Mouse (Mus musculus) heart, embryonic 14.5 days (tissue): ENCODE measurements around the gene Fam166b. TPM values are rescaled to one million over a fixed set of nuclear protein-coding genes. Genes with fewer than 3 reads are reported as not detected.

ENCODE experiments used
- ATAC-seq: fragments of 200-750 bp; cut with Nextera tagmentation; 2 replicates; pipeline ENCODE4 v1.8.0; 2017; ENCODE audit warnings: low read depth, moderate TSS enrichment; ENCODE audit not compliant: insufficient number of reproducible peaks, insufficient read depth, low FRiP score
- H3K27ac ChIP-seq, 2 experiments: fragments of 200-500 bp in 1 of 2; fragments of 300-500 bp in 1 of 2; sonication (generic) in 1 of 2; replicated peaks in 1 of 2; 2 replicates each; pipeline ENCODE4 v1.5.1; 2012 to 2014; ENCODE audit warnings: low read depth in 2 of 2, low read length in 2 of 2, control low read depth in 1 of 2, mild to moderate bottlenecking in 1 of 2, mixed read lengths in 1 of 2; ENCODE audit not compliant: control insufficient read depth in 1 of 2, insufficient read depth in 1 of 2
- H3K27me3 ChIP-seq: fragments of 300-500 bp; sonication (generic); 2 replicates; pipeline ENCODE4 v1.6.1; 2014; ENCODE audit warnings: mild to moderate bottlenecking, low read length, control low read depth; ENCODE audit not compliant: control insufficient read depth, insufficient read depth
- H3K36me3 ChIP-seq: fragments of 300-500 bp; sonication (generic); 2 replicates; pipeline ENCODE4 v1.6.1; 2014; ENCODE audit warnings: mild to moderate bottlenecking, control low read depth, low read length, mixed read lengths; ENCODE audit not compliant: control insufficient read depth, insufficient read depth
- H3K4me1 ChIP-seq, 2 experiments: fragments of 200-500 bp in 1 of 2; fragments of 300-500 bp in 1 of 2; sonication (generic) in 1 of 2; 2 replicates each; pipeline ENCODE4 v1.6.1; 2012 to 2014; ENCODE audit warnings: low read length in 2 of 2, control low read depth in 1 of 2, mixed read lengths in 1 of 2; ENCODE audit not compliant: control insufficient read depth in 2 of 2, insufficient read depth in 2 of 2
- H3K4me2 ChIP-seq: fragments of 300-500 bp; sonication (generic); 2 replicates; pipeline ENCODE4 v1.6.1; 2014; ENCODE audit warnings: mild to moderate bottlenecking, low read length
- H3K4me3 ChIP-seq, 2 experiments: fragments of 200-500 bp in 1 of 2; fragments of 300-500 bp in 1 of 2; sonication (generic) in 1 of 2; 2 replicates each; pipeline ENCODE4 v1.5.1; 2012 to 2014; ENCODE audit warnings: low read length in 2 of 2, mild to moderate bottlenecking in 2 of 2, control low read depth in 1 of 2, low read depth in 1 of 2, moderate library complexity in 1 of 2; ENCODE audit not compliant: control insufficient read depth in 1 of 2, insufficient read depth in 1 of 2
- H3K9ac ChIP-seq: fragments of 300-500 bp; sonication (generic); 2 replicates; pipeline ENCODE4 v1.6.1; 2014; ENCODE audit warnings: mild to moderate bottlenecking, low read length
- H3K9me3 ChIP-seq: fragments of 300-500 bp; sonication (generic); 2 replicates; pipeline ENCODE4 v1.6.1; 2016; ENCODE audit warnings: low read length, control low read depth; ENCODE audit not compliant: control insufficient read depth
- WGBS: fragments of 180-500 bp; shearing (Covaris S2); extraction: QIAGEN DNeasy Blood & Tissue Kit; methylation state at CpG from one replicate; pipeline ENCODE4 v1.1.7; 2014; 5-methylcytosine and 5-hydroxymethylcytosine counted together
- polyA plus RNA-seq: library from polyadenylated mRNA; unstranded; fragments of >200 nt; fragmentation: Nextera tagmentation; extraction: Ambion mirVana; gene quantifications from 2 replicates; pipeline ENCODE4 v1.2.1, GENCODE M21; 2014

The Fam166b gene
- polyA plus RNA-seq, 1 experiment from 2014 or later = not detected

GRCm38 (mm10) chr4:43448554-43448953 is 19.6 kb upstream of the Fam166b start:
- no peaks in the 10 kb centered on the region for H3K9me3 ChIP-seq
- H3K4me3 ChIP-seq = no peak overlapping the region
- H3K27me3 ChIP-seq = peaks cover 23% of the 10 kb centered on the region
- peaks cover 37% of the 10 kb centered on the region for H3K36me3 ChIP-seq
- no peak overlapping the region for H3K27ac ChIP-seq
- no peak overlapping the region for H3K9ac ChIP-seq
- 91% methylated on average over 3 of the region's 3 CpGs for WGBS
- H3K4me1 ChIP-seq = peaks cover 8 to 15% of the 10 kb centered on the region in 2 experiments; a peak in 3 of 4 replicates
- no peak overlapping the region for H3K4me2 ChIP-seq
- no peak for ATAC-seq

DNA sequence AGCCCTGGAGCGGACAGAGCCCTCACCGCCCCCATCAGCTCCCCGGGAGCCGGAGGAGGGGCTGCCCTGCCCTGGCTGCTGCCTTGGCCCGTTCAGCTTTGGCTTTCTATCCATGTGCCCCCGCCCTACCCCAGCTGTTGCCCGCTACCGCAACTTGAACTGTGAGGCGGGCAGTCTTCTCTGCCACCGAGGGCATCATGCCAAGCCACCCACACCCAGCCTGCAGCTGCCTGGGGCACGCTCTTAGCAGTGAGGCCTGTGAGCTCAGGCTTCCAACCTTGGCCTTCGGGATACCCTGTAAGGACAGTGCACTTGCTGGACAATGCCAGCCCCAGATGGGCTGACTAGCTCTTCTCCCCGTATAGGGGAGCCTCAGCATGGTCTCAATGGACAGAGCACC is 18.3 kb upstream of the Fam166b start:
- Histone ChIP-seq H3K4me1 (peaks cover 7 to 10% of the 10 kb centered on the region in 2 experiments; a peak in 3 of 4 replicates), H3K36me3 (peaks cover 37% of the 10 kb centered on the region), H3K4me2 (no peak overlapping the region), H3K9me3 (no peaks in the 10 kb centered on the region), H3K27me3 (peaks cover 10% of the 10 kb centered on the region), H3K27ac (no peak overlapping the region), H3K9ac (no peak overlapping the region), H3K4me3 (no peak overlapping the region)
- no peak for ATAC-seq
- WGBS = 93% methylated on average over 13 of the region's 13 CpGs

- Histone ChIP-seq H3K4me1 (peaks cover 5 to 10% of the 10 kb centered on the region in 2 experiments; a peak in 3 of 4 replicates), H3K4me3 (peak overlapping the region; percentile 91 to 94), H3K36me3 (peaks cover 37% of the 10 kb centered on the region), H3K4me2 (peak overlapping the region; percentile 87), H3K27me3 (no peaks in the 10 kb centered on the region), H3K9me3 (no peaks in the 10 kb centered on the region), H3K27ac (peak overlapping the region in 1 of 2 experiments; percentile 95; a peak in 2 of 4 replicates), H3K9ac (peak overlapping the region; percentile 95)
- ATAC-seq = 0 out of 2 replicates have a peak, but pooled peaks have one; percentile 4
- under 1% methylated on average over 27 of the region's 28 CpGs for WGBS
Observed at GRCm38 (mm10) chr4:43443511-43443910, 14.6 kb upstream of the Fam166b start.

DNA sequence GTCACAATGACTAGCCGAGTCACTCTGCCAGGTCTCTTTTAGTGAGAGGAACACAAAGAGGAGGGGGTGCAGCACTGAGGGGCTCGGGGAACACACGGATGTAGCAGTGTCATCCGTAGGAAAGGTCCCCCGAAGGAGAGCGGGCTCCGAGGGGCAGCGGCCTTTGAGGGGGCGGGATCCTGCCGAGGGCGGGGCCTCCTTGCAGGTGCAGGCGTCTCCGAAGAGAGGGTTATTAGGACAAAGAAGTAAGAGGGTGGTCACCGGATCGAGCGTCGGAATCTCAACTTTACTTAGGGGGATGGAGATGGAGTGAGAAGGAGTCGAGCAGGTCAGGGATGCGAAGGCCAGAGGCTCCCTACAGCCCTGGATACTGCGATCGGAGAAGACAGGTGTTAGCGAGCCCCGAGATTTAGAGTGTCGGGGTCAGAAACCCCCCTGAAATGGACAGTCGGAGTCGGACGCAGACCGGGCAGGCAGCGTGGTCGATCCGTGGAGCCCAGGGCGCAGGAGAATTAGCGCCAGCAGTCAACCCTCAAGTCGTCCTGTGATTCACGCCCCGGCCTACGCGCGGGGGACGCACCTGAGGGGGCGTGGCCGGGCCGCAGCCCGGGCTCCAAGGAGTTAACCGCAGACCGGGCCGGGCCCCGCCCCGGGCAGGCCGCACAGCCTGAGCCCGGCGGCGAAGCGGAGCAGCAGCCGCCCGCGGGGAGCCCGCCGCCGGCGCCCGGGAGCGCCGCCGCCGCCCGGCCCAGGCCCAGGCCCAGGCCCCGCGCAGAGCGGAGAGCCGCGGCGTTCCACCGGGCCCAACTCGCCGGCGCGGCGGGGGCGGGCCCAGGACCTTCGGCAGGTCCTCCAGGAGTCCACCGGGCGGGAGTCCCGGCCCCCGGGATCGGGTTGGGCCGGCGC is 13.8 kb upstream of the Fam166b start:
- under 1% methylated on average over 76 of the region's 88 CpGs for WGBS
- H3K27ac ChIP-seq = peak overlapping the region; percentile 95 to 97
- peaks cover 5 to 10% of the 10 kb centered on the region in 2 experiments; a peak in 3 of 4 replicates for H3K4me1 ChIP-seq
- H3K36me3 ChIP-seq = peaks cover 31% of the 10 kb centered on the region
- peak overlapping the region; percentile 95 for H3K9ac ChIP-seq
- no peaks in the 10 kb centered on the region for H3K9me3 ChIP-seq
- ATAC-seq = peak; percentile 67
- peak overlapping the region; percentile 87 for H3K4me2 ChIP-seq
- H3K27me3 ChIP-seq = no peaks in the 10 kb centered on the region
- H3K4me3 ChIP-seq = peak overlapping the region; percentile 91 to 94

DNA sequence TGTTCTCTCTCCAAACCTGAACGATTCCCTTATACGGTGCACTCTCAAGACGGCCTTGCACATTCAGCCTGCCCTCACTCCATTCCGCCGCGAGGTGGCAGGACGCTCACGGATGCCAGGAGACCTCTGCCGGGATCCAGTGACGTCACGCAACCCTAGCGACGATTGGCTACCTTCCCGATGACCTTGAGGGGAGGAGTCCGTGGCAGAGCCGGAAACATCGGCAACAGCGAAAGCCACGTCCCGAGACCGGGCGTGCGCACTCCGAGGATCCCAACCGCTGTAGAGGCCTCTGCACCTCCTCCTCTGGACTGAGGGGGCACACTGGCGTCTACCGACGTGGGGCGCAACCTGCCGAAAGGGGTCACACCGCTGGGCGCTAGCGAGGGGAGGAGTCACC is 13.1 kb upstream of the Fam166b start:
- no peaks in the 10 kb centered on the region for H3K9me3 ChIP-seq
- ATAC-seq = peak; percentile 94
- WGBS = under 1% methylated on average over 33 of the region's 33 CpGs

GRCm38 (mm10) chr4:43441639-43442038 is 12.7 kb upstream of the Fam166b start, which contains the start of gene Tesk1:
Tesk1 (plus strand) TSS chr4:43441939.
- peak within 1 kb of the TSS; percentile 91 to 94 for H3K4me3 ChIP-seq
- WGBS = 24% methylated on average over 4 of the region's 4 CpGs

More for the DNA sequence above, 13.1 kb upstream of the Fam166b start:
- Histone ChIP-seq H3K36me3 (peaks cover 24% of the 10 kb centered on the region), H3K27me3 (no peaks in the 10 kb centered on the region), H3K4me3 (peak overlapping the region; percentile 91 to 94), H3K4me1 (peaks cover 5 to 10% of the 10 kb centered on the region in 2 experiments; a peak in 3 of 4 replicates), H3K27ac (peak overlapping the region; percentile 95 to 97), H3K9ac (peak overlapping the region; percentile 95), H3K4me2 (peak overlapping the region; percentile 87)

GRCm38 (mm10) chr4:43432832-43433231 is 3.9 kb upstream of the Fam166b start:
- Histone ChIP-seq H3K4me3 (no peak overlapping the region), H3K27ac (no peak overlapping the region), H3K4me1 (peaks cover 2 to 8% of the 10 kb centered on the region in 2 experiments; a peak in 3 of 4 replicates), H3K36me3 (no peaks in the 10 kb centered on the region), H3K9me3 (no peaks in the 10 kb centered on the region), H3K27me3 (no peaks in the 10 kb centered on the region; the same call in 1 of the 2 replicates), H3K9ac (no peak overlapping the region), H3K4me2 (no peak overlapping the region)
- no peak for ATAC-seq
- 76% methylated on average over 1 of the region's 1 CpGs for WGBS

More at GRCm38 (mm10) chr4:43441639-43442038, 12.7 kb upstream of the Fam166b start, which contains the start of gene Tesk1:
- Histone ChIP-seq H3K36me3 (peaks cover 20% of the 10 kb centered on the region), H3K9me3 (no peaks in the 10 kb centered on the region), H3K27ac (peak within 1 kb of the TSS; percentile 95 to 97), H3K4me1 (peaks cover 5 to 10% of the 10 kb centered on the region in 2 experiments; a peak in 3 of 4 replicates), H3K9ac (peak within 1 kb of the TSS; percentile 95), H3K27me3 (no peaks in the 10 kb centered on the region), H3K4me2 (peak within 1 kb of the TSS; percentile 87)
- no peak for ATAC-seq
